Mouse (Mus musculus): ENCODE measurements at regions not wholly inside any gene's neighbourhood (a gene's known extent, or its start where the extent isn't known, plus 50 kb on each side); places are given as distances from the start of the nearest gene placed in this dataset.

DNA sequence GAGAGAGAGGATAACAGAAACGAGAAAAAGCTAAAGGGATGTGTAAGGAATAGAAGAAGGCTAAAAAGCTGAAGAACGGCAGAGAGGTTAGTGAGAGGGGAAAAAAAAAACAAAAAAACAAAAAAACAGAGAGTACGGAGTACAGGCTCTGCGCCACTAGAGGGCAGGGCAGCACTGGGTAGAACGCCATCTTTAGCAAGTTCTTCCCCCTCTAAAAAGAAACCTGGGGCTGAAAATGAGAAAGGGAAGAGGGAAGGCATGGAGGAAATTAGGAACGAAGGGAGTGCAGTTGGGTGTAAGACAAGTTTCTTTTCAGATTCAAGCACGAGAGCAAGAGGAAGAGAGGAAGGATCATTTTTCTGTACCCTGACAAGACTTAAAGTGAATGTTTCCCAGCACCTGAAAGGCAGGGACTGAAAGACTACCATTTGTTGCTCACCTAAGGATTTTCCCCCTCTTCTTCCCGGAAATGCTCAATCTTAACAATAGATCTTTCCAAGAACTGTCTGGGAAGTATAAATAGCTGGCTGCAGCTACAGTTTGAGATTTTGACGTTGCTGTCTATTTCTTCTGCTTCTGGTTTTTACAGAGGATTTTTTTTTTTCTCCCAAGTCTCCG lies 195.6 kb downstream of the Fam198b start (continued):
- TF ChIP-seq RCOR1 (IDR thresholded peaks at IDR 0.05; ENCODE audit: low read depth, low read length) (no peak), TBP (IDR thresholded peaks at IDR 0.05; ENCODE audit: low read depth, low read length) (no peak)

DNA sequence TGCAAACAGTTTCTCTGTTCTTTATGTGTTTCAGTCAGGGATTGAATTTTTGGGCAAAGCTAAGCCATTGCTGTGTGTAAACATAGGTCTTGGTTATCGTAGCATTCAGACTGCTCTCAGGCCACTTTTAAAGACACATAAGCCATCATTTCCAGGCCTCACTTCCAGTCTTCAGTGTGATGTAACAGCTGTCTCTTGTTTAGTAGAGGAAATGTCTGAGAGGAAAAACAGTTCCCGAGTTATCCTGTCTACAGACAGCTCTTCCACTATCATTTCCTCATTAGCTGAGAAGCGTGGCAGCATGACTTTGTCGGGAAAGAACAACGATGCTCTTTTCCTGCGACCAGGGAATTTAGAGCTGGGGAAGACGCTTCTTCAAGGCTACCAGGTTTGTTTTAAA lies 196.9 kb downstream of the Fam198b start:
- no peak for DNase-seq (ENCODE audit: low read depth, low spot score)
- Histone ChIP-seq H3K36me3 (ENCODE audit: control insufficient read depth in 1 of 2, insufficient read depth in 2 of 2, low read length in 2 of 2) (no peaks in the 10 kb centered on the region; a peak in 1 of 4 replicates), H3K79me2 (ENCODE audit: control insufficient read depth, insufficient read depth, low read length, poor library complexity) (no peaks in the 10 kb centered on the region), H3K4me3 (ENCODE audit: control insufficient read depth in 1 of 2, insufficient read depth in 1 of 2, low read depth in 2 of 2, low read length in 2 of 2) (no peak overlapping the region), H3K27me3 (ENCODE audit: control insufficient read depth in 1 of 2, insufficient read depth in 2 of 2, low read length in 2 of 2) (no peaks in the 10 kb centered on the region; a peak in 1 of 4 replicates), H3K9ac (ENCODE audit: control insufficient read depth, low read depth, low read length, poor library complexity, severe bottlenecking) (no peak overlapping the region), H3K27ac (ENCODE audit: control insufficient read depth, low read depth, low read length) (no peak overlapping the region), H3K4me1 (ENCODE audit: control insufficient read depth in 1 of 2, insufficient read depth in 2 of 2, low read length in 2 of 2) (no peaks in the 10 kb centered on the region; a peak in 1 of 4 replicates), H3K9me3 (replicated peaks; ENCODE audit: insufficient read depth, low read length) (no peaks in the 10 kb centered on the region)
- no peak for TF ChIP-seq POLR2AphosphoS2 (IDR thresholded peaks at IDR 0.05; ENCODE audit: low read length)

DNA sequence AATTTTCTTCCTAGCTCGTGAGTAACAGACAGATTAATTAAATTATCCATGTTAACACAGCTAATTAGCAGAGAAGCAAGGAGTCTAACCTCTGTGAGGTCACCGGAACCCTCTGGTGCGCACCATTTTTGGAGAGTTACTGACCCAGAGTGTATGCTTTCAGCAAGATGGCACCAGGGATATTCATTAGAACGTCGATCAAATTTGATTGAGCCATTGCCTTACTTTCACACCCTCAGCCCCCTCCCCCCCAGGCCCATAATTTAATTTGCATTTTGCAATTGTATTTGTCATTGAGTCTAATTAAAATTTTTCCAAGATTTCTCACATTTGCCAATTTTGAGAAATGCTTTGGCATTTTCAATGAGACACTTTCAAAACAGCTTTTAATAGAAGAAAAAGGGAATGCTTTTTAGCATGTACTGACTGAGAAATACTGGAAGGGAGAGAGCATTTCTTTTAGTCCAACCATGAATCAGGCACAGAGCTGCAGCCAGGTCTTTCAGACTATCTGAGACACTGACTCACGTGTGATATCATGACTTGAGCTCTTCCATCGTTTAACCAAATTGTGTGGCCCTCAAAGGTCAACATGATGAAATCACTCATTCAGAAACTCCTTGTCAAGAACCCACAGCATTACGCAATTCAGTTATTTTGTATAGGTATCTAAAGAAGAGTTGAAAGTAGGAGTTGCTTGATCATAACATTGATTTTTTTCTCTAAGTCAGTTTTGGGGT lies 198.6 kb downstream of the Fam198b start:
- DNase-seq (ENCODE audit: low read depth, low spot score), result no peak
- Histone ChIP-seq H3K9me3 (replicated peaks; ENCODE audit: insufficient read depth, low read length) (no peaks in the 10 kb centered on the region), H3K36me3 (ENCODE audit: control insufficient read depth in 1 of 2, insufficient read depth in 2 of 2, low read length in 2 of 2) (no peaks in the 10 kb centered on the region; a peak in 1 of 4 replicates), H3K4me3 (ENCODE audit: control insufficient read depth in 1 of 2, insufficient read depth in 1 of 2, low read depth in 2 of 2, low read length in 2 of 2) (no peak overlapping the region), H3K79me2 (ENCODE audit: control insufficient read depth, insufficient read depth, low read length, poor library complexity) (no peaks in the 10 kb centered on the region), H3K27me3 (ENCODE audit: control insufficient read depth in 1 of 2, insufficient read depth in 2 of 2, low read length in 2 of 2) (no peaks in the 10 kb centered on the region; a peak in 1 of 4 replicates), H3K4me1 (ENCODE audit: control insufficient read depth in 1 of 2, insufficient read depth in 2 of 2, low read length in 2 of 2) (no peaks in the 10 kb centered on the region; a peak in 1 of 4 replicates), H3K27ac (ENCODE audit: control insufficient read depth, low read depth, low read length) (no peak overlapping the region), H3K9ac (ENCODE audit: control insufficient read depth, low read depth, low read length, poor library complexity, severe bottlenecking) (no peak overlapping the region)
- TF ChIP-seq MXI1 (IDR thresholded peaks at IDR 0.05; ENCODE audit: low read depth, low read length), result no peak
- TF ChIP-seq USF2 (IDR thresholded peaks at IDR 0.05; ENCODE audit: borderline replicate concordance in 1 of 2, insufficient read depth in 1 of 2, low read depth in 1 of 2, low read length in 2 of 2), result no peak
- no peak for TF ChIP-seq POLR2AphosphoS5 (IDR thresholded peaks at IDR 0.05; ENCODE audit: borderline replicate concordance, low read depth, low read length)
- TF ChIP-seq HCFC1 (IDR thresholded peaks at IDR 0.05; ENCODE audit: low read depth, low read length), result no peak
- no peak for TF ChIP-seq GABPA (IDR thresholded peaks at IDR 0.05; ENCODE audit: low read depth, low read length)
- no peak for TF ChIP-seq MAZ (IDR thresholded peaks at IDR 0.05; ENCODE audit: low read depth, low read length)
- TF ChIP-seq GATA1 (IDR thresholded peaks at IDR 0.05; ENCODE audit: low read depth, low read length), result no peak
- no peak for TF ChIP-seq NELFE (IDR thresholded peaks at IDR 0.05; ENCODE audit: low read depth, low read length)
- no peak for TF ChIP-seq POLR2A (IDR thresholded peaks at IDR 0.05; ENCODE audit: control insufficient read depth in 1 of 2, insufficient read depth in 1 of 2, low read depth in 1 of 2, low read length in 2 of 2, poor library complexity in 1 of 2)

Data from MEL (cell line).